In the genomic region with DNA sequence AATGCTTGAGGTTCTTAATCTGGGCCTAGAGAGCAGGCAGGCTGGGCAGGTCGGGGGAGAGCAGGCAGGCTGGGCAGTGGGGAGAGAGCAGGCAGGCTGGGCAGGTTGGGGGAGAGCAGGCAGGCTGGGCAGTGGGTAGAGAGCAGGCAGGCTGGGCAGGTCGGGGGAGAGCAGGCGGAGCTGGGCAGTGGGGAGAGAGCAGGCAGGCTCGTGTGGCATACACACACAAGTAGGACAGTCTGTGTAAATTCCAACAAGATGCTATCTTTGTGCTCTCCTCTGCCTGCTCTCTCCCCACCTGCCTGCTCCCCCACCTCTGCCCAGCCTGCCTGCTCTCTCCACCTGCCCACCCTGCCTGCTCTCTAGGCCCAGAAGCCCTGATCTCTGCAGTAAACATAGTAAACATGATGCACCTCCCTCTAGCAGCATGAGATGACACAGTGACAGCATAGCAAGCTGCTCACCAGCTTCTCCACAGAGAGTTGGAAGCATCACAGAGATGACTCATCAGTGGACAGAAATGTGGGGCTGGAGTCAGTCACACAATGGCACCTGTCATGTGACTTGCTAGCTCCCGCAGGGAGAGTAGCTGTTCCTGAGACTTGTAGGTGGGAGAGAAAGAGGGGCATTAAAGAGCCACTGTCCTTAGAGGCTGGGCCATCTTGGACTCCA, we compare ENCODE assay signal across 10 mouse cellular contexts.
DNase-seq lines count a peak whose midpoint lies in the region.
"Had no signal": no experiment of that assay in that cellular context is flagged by ENCODE, and none has a peak within 500 bp of the region (broad histone marks: within the 10 kb centered on the region; RNA-seq: fewer than 3 reads in every experiment).

No protein-coding gene starts in this region.

- peak; percentile 24 for DNase-seq in adrenal gland, postnatal 14 days
- DNase-seq in adrenal gland, adult 18-20 months (ENCODE audit: low spot score in 2 of 2) = no peak
- peak; percentile 40 to 58 for DNase-seq in layer of hippocampus, adult 18-20 months (ENCODE audit: low spot score in 2 of 2)
- no peak for DNase-seq in layer of hippocampus, postnatal 10 days (ENCODE audit: low spot score in 2 of 2)
- peak; percentile 99 for DNase-seq in brain, adult 2 months (ENCODE audit: low read depth, low spot score)
- DNase-seq in left cerebral cortex, adult 8-10 months (ENCODE audit: low spot score in 2 of 2) = peak; percentile 21 to 56
- DNase-seq in lung, postnatal 36 days = no peak
- no peak for DNase-seq in urinary bladder, postnatal 4 days (ENCODE audit: low spot score in 2 of 2)
- DNase-seq: B cell, adult 2 months; heart, postnatal 14 days had no signal

Comparison
In these comparisons a context has a peak if more than half of its experiments do, and no peak if none do; other contexts are left out.
1. DNase-seq: peak in adrenal gland, postnatal 14 days (single experiment), layer of hippocampus, adult 18-20 months (2 of 2), brain, adult 2 months (single experiment) and left cerebral cortex, adult 8-10 months (2 of 2); none in adrenal gland, adult 18-20 months (0 of 2), layer of hippocampus, postnatal 10 days (0 of 2), lung, postnatal 36 days (single experiment) and urinary bladder, postnatal 4 days (0 of 2).